Mouse (Mus musculus) urinary bladder, postnatal 4 days (tissue): ENCODE results near the gene Ranbp1.
"Not testable (repeated sequence)": the region's sequence is repeated elsewhere in the genome, so short reads cannot be mapped to it uniquely, and the experiment has no call there.

Experiments
- DNase-seq, 2 experiments: peaks; one replicate each; pipeline ENCODE4 v3.0.0; 2021 to 2022; ENCODE audit warnings: low spot score in 2 of 2

Gene Ranbp1

GRCm38 (mm10) chr16:18203430-18204091 lies 45.0 kb downstream of the Ranbp1 start:
- DNase-seq, result no peak

DNA sequence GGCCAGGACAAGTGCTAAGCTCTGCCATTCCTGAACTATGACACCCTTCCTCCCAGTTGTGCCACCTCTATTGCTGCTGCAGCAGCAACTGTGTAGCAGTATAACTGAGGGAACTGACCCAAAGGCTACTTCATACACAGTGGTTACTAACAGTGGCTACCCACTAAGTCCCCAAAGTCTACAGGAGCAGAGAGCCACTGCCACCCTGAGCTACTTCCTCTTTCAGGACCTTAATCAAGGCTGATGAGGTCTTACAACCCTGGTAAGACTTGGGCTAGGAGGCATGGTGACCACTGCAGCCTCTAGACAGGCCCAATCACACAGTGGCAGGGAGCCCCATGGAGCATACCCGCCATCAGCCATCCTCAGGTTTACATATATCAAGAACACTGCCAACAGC lies 46.5 kb downstream of the Ranbp1 start:
- no peak for DNase-seq

DNA sequence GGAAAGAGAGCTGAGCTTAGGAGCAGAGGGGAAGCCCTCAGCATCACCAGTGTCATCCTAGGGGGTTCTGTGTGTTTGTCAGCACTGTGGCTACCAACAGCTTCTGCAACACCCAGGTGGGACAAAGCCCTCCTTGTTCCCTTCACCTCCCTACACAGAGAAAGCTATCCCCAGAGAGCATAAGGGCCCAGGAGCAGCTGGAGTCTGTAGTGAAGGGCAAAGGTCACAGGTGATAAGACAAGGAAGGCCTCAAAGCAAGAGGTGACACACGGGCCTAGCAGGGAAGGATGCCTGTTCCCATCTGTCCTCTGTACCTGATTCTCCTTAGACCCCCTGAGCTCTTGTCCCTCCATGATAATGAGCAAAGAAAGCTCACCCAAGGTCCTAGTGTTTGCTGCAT lies 46.9 kb downstream of the Ranbp1 start:
- no peak for DNase-seq

DNA sequence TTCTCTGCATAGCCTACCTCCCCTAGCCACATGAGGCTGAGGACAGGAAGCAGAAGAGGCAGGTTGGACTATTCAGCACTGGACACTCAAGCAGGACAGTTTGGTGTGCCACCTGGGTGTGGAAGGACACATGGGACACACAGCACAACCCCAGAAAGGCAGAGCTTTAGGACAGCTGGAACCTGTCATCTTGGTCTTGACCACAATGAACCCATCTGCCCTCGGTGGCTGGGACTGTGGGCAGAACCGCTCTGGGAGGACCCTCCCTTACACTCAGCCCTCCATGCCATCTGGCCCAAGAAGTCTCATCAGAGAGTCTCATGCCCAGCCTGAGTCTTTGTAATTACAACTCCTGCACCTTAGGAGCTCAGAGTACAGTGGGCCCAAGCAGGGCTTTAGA lies 48.5 kb downstream of the Ranbp1 start:
- no peak for DNase-seq

DNA sequence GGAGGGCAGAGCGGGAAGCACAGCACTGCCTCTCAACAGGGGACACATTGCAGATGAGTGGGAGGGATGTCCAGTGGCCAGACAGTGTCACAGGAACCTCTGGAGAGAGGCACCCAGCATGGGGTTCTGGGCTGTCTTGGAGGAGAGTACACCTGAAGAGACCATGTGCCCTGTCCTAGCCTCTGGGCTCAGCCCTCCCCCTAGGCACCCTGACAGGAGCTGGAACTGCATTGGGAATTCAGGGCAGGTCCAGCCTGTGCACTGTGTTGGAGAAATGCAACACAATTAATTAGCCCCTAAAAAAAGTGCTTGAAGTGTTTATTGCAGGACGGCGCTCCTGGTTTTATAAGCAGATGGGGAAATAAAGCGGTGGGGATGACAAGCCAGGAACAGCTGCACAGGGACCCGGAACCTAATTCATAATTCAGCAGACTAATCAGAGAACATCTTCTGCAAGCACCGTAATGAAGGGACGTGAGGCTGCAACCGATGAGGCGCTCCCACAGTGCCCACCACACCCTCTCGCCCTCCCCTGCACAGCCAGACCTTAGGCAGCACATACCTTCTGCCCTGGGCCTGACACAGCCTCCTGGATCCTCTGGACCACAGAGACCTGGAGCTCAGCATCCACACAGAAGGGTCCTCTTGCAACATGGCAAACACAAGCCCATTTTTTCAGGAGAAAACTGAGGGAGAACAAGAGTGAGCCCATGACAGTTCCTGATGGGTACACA lies 50.0 kb downstream of the Ranbp1 start:
- DNase-seq, result no peak

GRCm38 (mm10) chr16:18197881-18198280 lies 50.7 kb downstream of the Ranbp1 start:
- no peak for DNase-seq

DNA sequence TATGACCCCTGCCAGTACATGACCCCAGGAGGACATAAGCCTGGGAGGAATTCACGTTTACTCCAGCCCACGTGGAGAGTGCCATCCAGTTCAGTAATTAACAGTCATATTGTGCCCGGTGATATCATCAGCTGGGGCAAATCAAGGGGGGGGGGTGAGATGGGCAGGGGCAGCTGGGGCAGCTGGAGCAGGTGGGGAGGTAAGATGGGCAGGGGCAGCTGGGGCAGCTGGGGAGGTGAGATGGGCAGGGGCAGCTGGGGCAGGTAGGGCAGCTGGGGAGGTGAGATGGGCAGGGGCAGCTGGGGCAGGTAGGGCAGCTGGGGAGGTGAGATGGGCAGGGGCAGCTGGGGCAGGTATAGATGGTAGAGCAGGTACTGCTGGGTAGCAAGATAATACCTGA lies 53.0 kb downstream of the Ranbp1 start:
- DNase-seq, result not testable (repeated sequence)

DNA sequence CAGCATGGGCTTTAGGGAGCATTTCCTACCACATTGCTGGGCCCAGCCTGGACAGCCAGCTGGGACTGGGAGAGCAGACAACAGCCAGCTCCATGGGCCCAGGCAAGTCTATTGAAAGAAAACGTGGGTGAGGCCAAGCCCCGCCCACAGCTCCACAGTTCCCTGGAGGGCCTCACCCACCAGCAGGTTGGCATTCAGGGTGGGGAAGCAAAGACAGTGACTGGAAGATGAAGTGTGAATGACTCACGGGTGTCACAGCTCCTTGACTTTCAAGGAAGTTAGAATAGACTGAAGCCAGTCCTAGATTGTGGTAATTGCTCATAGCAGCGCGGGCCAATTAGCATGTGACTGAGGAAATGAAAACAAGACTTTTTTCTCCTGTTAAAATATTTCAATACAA lies 53.5 kb downstream of the Ranbp1 start:
- no peak for DNase-seq

DNA sequence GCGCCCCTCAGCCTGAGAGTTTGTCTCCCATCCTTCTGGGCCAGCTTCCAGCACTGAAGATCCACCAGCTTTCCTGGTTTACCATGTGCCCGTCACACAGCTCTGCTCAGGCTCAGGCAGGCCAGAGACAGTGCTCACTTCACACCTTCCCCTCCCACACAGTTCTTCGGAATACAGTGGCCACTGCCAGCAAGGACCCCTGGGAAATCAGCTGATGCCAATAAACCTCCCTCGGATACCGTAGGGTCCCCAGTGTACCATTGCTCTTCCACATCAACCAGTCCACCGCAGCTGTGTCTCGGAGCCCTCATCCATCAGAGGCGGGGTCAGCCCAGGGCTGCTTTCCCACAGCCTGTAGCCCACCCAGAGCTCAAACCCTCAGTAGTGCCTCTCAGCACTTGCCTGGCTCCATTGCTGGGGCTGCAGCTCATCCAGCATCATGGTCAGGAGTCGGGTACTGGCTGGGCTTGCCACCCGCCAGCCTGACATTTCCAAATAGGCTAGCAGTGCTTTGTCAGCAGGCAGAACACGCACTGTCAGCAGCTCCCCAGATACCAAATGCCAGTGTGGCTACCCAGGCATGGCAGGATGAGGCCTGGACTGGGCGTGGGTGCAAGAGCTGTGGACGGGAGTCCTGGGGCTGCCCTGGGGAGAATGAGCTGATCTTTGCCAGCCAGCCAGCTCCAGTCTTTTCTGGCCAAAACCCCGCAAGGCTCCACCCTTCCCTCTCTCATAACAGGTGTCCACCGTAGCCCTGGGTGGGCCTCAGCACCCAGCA lies 54.1 kb downstream of the Ranbp1 start:
- no peak for DNase-seq

- no peak for DNase-seq
Measured at GRCm38 (mm10) chr16:18191006-18191405, 57.5 kb downstream of the Ranbp1 start.
